Mouse (Mus musculus) retina, adult 2 months (tissue): ENCODE results near the gene Magoh.

Source experiments
- DNase-seq: peaks from one replicate; pipeline ENCODE4 v3.0.0-alpha.2; 2012; ENCODE audit warnings: low read depth, low spot score

The Magoh gene

DNA sequence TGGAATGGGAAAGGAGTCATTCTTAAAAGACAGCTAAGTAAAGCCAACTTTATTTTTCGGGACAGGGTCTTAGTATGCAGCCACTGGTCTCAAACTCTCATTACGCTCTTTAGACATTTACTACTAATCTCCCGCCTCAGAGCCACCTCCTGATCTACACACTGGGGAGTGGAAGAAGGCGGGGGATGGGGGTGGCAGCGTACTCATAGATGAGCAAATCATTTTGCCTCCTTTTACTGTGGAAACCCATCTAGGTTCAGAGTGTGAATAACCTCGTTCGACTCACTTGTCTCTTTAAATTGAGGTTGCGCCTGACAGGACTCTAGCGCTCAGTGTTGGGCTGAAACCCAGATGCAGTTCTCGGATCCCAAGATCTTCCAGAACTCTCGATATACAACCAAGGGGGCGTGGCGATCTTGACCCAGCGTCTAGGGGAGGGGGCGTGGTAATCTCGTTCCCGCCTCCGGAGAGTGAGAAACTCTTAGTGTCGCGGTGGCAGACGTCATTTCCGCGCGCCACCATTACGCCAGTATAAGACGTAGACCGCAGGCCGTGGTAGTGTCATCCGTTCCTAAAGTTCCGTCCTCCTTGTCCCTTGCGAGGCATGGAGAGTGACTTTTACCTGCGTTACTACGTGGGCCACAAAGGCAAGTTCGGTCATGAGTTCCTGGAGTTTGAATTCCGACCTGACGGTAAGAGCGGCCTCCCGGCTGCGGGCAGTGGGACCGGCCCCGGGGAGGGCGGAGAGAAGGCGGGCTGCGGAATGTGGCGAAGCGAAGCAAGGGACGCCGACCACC, at the start of gene Magoh:
Gene Magoh, plus strand, starts transcription at position 502 of the 797 bp plus-strand sequence.
- DNase-seq = peak; percentile 90

GRCm38 (mm10) chr4:107830189-107830588, 49.4 kb upstream of the Magoh start:
- DNase-seq = no peak

- no peak for DNase-seq
Measured at GRCm38 (mm10) chr4:107830821-107831221, 48.7 kb upstream of the Magoh start.

- no peak for DNase-seq
Measured at GRCm38 (mm10) chr4:107831678-107832077, 47.9 kb upstream of the Magoh start.

DNA sequence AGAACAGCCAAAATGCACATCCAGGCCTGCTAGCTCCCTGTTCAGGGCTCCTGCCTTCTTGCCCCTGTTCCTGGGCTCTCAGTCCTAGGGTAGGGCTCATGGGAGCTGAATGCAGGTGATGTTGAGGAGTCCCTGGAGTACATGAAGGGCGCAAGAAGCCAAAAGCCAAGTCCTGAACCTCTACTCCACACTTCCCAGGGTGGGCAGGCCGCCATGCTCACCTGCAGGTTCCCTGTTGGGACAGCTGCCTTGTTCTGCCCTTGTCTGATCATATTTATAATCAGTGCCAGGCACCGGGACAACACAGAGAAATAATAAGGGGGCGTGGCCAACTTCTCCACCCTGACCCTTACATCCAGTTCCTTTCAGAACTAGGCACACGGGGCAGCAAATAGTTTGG, 46.0 kb upstream of the Magoh start:
- no peak for DNase-seq

DNA sequence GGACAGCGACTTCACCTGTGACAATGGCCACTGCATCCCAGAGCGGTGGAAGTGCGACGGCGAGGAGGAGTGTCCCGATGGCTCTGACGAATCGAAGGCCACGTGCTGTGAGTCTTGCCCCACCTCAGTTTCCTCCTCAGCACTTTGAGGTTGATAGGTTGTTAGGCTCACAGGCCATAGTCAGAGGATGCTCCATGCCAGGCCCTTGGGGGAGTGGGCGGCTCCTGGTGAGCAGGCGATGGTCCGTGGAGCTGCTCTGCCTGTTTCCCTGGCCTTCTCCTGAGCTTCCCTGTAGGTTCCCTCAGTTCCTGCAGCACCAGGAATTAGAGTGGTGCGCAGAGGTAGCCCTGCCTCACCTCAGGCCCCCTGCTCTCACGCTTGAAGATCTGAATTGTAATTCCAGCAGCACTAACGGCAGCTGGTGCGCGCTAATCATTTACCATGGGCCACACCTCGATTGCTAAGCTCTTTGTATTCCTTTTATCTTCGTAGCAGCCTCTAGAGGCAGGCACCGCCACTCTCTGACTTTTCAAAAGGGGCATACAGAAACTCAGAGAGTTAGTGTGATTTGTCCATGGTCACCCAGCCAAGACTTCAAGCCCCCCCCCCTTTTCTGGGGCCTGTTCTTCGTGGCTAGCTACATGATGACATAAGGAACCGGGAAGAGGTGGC, 44.8 kb upstream of the Magoh start:
- DNase-seq = no peak

DNA sequence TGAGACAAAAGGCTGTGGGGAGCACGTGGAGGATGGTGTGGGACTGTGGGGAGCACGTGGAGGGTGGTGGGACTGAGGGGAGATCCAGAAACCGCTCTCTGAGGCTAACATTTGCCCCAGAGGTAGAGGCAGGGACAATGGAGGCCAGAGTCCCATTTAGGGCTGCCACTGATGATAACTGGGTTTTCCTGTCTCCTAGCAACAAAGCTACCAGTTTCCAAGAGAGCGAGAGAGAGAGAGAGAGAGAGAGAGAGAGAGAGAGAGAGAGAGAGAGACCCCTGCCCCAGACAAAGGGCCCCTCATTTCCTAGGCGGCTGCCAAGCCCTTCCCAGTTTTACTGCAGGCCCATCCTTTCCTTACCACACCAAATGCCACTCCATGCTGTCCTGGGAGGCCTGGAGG, 44.0 kb upstream of the Magoh start:
- no peak for DNase-seq

DNA sequence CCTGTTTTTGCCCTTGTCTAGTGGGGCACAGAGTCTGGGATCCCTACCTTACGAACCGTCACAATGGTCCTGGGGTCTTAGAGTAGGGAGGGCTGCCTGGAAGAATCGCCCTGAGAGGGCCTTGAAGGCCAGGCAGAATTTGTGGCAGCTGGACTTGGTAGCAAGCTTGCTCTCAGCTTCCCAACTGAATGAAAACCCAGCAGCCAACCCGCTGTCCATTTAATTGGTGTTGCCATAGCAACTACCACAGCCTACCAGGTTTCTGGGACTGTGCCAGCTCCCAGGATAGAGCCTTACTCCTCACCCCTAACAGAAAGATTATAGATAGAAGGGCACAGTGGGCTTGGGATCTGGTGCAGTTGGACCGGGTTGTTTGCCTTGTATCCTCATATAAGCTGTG, 42.8 kb upstream of the Magoh start:
- no peak for DNase-seq

DNA sequence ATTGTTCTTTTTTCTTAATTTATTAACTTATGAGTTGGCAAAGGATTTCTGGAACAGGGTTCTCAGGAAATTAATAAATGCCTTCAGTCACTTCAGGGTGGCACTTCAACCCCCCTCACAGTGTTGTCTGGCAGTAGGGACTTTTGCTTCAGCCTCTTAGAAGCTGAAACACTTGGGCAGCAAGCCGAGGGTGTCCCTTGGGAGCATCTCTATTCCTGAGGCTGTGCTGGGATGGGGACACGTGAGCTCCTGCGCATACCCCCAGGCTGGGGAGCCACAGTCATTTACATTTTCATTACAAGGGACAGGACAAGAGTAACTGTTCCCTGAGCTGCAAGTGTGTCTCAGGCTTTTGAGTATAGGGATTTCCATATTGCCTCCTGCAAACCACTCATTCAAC, 41.6 kb upstream of the Magoh start:
- no peak for DNase-seq

- DNase-seq = no peak
Measured at GRCm38 (mm10) chr4:107843687-107844086, 35.9 kb upstream of the Magoh start.

DNA sequence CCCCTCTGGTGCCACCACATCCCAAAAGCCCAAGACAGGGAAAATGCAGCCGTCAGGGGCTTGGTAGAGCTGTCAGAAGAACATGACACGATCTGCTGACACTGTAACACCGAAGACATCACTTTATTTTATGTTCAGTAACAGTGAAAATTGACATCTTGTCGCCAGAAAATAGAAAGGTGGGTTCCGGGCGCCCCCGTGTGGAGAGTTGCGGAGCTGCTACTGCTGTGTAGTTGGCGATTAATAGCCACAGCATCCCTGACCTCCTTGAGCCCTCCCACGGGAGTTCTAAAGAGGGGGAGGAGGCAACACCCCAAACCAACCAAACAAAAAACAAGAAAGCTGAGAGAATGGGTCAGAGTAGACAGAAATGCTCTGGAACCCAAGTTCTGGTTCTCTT, 34.6 kb upstream of the Magoh start:
- peak; percentile 59 for DNase-seq

DNA sequence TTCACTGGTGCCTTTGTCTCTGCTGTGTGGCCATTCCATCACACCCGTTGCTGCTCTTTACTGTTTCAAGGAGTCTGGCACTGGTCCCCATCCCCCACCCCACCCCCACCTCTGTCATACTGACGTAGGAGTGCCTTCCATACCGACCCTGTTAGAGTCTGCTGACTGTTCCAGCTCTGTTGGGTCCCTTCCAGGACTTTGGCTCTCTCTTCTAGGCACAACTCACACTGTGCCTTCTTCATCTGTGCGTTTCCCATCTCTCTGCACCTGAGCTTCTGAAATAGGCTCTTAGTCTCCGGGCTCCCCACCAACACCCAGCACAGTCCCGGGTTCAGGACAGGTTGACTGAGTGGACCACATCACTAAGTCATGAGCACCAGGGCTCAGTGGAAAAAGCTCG, 32.8 kb upstream of the Magoh start:
- DNase-seq = no peak

DNA sequence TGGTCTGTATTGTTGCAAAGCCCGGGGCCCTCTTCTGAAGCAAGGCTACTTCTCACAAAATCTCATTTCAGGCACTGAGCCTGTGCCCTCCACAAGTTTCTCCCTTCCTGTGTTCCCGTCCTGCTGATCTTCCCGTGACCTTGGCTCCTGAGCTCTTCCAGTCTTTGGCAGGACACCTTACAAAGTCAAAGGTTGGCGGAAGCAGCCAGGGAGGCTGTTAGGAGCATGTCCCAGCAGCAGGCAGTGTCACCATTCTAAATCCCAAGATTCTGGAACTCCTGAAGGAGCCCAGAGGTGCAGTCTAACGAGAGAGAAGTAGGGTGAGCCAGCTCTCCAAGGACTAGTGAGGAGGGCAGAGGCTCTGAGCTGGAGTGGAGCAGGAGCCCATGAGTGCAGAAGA, 31.0 kb upstream of the Magoh start:
- no peak for DNase-seq

- no peak for DNase-seq
Measured at GRCm38 (mm10) chr4:107849621-107850020, 29.9 kb upstream of the Magoh start.

DNA sequence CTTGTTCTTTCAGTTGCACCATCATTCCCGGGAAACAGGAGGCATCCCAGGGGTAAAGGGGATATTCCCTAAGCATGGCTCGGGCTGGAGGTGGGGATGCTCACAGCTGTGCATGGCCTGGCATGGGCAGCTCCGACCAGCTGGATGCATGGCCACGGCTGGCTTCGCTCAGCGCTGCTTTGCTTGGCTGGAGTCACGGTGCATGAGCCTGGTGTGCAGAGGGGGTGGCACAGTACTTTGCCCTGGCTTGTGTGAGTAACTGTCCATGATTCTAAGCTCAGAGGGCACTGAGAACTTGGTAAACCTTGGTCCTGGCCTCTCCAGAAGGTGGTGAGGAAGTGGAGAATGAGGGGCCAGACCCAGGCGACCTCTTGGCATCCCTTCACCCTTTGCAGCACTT, 29.5 kb upstream of the Magoh start:
- no peak for DNase-seq

DNA sequence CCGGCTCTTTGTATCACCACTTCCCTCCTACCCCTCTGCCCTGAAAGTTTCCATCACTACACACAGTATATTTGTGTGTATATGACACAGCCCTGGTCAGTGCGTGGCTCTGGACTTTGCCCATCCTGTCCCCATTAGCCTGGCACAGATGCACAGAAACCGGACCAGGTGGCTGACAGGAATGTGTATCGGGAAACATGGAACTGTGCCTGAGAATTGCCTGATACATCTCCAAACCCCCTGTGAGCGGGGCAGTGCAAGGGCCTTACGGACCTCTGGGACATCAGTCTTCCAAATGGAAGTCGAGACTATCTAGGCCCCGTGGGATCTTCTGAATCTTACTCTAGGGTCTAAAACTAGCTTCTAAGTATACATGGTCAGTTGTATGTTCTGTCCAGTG, 26.2 kb upstream of the Magoh start:
- no peak for DNase-seq

GRCm38 (mm10) chr4:107853836-107854235, 25.7 kb upstream of the Magoh start:
- no peak for DNase-seq

DNA sequence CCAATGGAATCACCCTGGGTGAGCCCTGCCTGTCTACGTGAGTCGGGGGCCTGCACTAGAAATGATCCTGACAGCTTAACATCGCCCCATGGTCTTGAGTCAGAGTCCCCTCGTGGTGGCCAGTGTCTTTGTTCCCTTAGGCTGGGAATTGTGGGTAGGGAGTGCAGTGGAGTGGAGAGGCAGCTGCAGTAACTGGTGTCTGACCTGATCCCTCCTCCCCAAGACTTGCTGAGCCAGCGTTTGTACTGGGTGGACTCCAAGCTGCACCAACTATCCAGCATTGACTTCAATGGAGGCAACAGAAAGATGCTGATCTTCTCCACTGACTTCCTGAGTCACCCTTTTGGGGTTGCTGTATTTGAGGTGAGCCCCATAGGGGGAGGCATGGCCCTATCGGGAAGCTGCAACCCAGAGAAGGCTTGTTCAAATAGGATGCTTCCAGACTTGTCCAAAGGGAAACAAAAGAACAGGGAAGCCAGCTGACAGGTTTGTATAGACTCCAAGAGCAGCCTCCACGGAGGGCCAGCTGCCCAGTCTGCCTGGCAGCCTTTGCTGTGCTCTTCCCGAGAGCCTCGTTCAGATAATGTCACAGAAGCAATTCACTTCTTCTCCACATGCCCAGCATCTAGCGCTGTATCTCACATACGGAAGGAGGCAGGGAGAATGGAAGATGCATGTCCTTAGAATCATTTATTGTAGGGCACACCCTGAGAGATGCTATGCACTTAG, 22.4 kb upstream of the Magoh start:
- DNase-seq = no peak

GRCm38 (mm10) chr4:107858995-107859394, 20.6 kb upstream of the Magoh start:
- no peak for DNase-seq

- no peak for DNase-seq
Measured at GRCm38 (mm10) chr4:107864866-107865265, 14.7 kb upstream of the Magoh start.

DNA sequence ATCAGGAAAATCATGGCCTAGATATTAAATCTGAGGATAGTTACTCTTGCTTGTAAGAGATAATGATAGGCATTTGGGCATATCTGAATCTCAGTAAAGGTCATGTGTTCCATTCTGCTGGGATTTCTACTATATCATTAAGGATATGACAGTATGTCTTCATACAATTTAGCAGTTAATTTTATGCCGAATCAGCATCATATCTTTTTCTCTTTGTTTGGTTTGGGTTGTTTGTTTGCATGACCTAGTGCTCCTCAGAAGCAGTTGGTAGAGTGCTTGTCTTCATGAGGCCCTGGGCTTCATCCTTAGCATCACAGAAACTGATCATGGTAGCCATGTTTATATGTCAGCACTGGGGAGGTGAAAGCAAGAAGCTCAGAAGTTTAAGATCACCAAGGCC, 2.1 kb downstream of the Magoh start:
- no peak for DNase-seq

GRCm38 (mm10) chr4:107886371-107886770, 6.8 kb downstream of the Magoh start:
- no peak for DNase-seq

- no peak for DNase-seq
Measured at GRCm38 (mm10) chr4:107889385-107889730, 9.8 kb downstream of the Magoh start.
